Mouse (Mus musculus) liver, embryonic 12.5 days (tissue): Measurements from ENCODE around the gene Epb41. TPM values are rescaled to one million over a fixed set of nuclear protein-coding genes. Genes with fewer than 3 reads are reported as not detected.

ENCODE experiments used
- ATAC-seq: fragments of 200-750 bp; cut with Nextera tagmentation; 2 replicates; pipeline ENCODE4 v1.8.0; 2017; ENCODE audit warnings: moderate number of reproducible peaks, mild to moderate bottlenecking, moderate library complexity
- H3K27ac ChIP-seq: fragments of 300-500 bp; sonication (generic); 2 replicates; pipeline ENCODE4 v1.5.1; 2016; ENCODE audit warnings: mild to moderate bottlenecking
- H3K27me3 ChIP-seq: fragments of 300-500 bp; sonication (generic); replicated peaks from 2 replicates; pipeline ENCODE4 v1.6.1; 2016; ENCODE audit warnings: mild to moderate bottlenecking, moderate library complexity
- H3K36me3 ChIP-seq: fragments of 300-500 bp; sonication (generic); 2 replicates; pipeline ENCODE4 v1.6.1; 2016; ENCODE audit warnings: mild to moderate bottlenecking, moderate library complexity
- H3K4me1 ChIP-seq: fragments of 300-500 bp; sonication (generic); 2 replicates; pipeline ENCODE4 v1.6.1; 2016
- H3K4me2 ChIP-seq: fragments of 300-500 bp; sonication (generic); 2 replicates; pipeline ENCODE4 v1.6.1; 2016; ENCODE audit warnings: mild to moderate bottlenecking, moderate library complexity
- H3K4me3 ChIP-seq: fragments of 300-500 bp; sonication (generic); 2 replicates; pipeline ENCODE4 v1.5.1; 2016; ENCODE audit warnings: mild to moderate bottlenecking, moderate library complexity
- H3K9ac ChIP-seq: fragments of 300-500 bp; sonication (generic); 2 replicates; pipeline ENCODE4 v1.6.1; 2016; ENCODE audit warnings: mild to moderate bottlenecking, moderate library complexity
- H3K9me3 ChIP-seq: fragments of 300-500 bp; sonication (generic); replicated peaks from 2 replicates; pipeline ENCODE4 v1.6.1; 2016; ENCODE audit warnings: mild to moderate bottlenecking, moderate library complexity
- WGBS: fragments of 180-500 bp; shearing (Covaris S2); methylation state at CpG from one replicate; pipeline ENCODE4 v1.1.7; 2016; ENCODE audit not compliant: insufficient replicate concordance; 5-methylcytosine and 5-hydroxymethylcytosine counted together
- polyA plus RNA-seq: library from polyadenylated mRNA; unstranded; fragments of >200 nt; fragmentation: Nextera tagmentation; extraction: Ambion mirVana; gene quantifications from 2 replicates; pipeline ENCODE4 v1.2.1, GENCODE M21; 2016

The Epb41 gene
- polyA plus RNA-seq, 1 experiment from 2014 or later, result 177 TPM

GRCm38 (mm10) chr4:132093136-132093535, 18.0 kb upstream of the Epb41 start:
- H3K27me3 ChIP-seq, result 0 out of 2 replicates have a peak, but pooled peaks cover 23% of the 10 kb centered on the region
- WGBS, result 68% methylated on average over 6 of the region's 6 CpGs
- no peak overlapping the region for H3K4me3 ChIP-seq
- no peaks in the 10 kb centered on the region for H3K9me3 ChIP-seq
- ATAC-seq, result no peak
- H3K4me1 ChIP-seq, result peaks cover 4% of the 10 kb centered on the region
- no peak overlapping the region for H3K4me2 ChIP-seq
- H3K27ac ChIP-seq, result no peak overlapping the region
- H3K9ac ChIP-seq, result no peak overlapping the region
- no peaks in the 10 kb centered on the region for H3K36me3 ChIP-seq

GRCm38 (mm10) chr4:132088921-132089320, 13.8 kb upstream of the Epb41 start:
- ATAC-seq, result no peak
- H3K27ac ChIP-seq, result no peak overlapping the region
- H3K4me1 ChIP-seq, result peaks cover 4% of the 10 kb centered on the region; the same call in 1 of the 2 replicates
- no peak overlapping the region for H3K4me3 ChIP-seq
- WGBS, result 19% methylated on average over 7 of the region's 7 CpGs
- H3K36me3 ChIP-seq, result no peaks in the 10 kb centered on the region
- H3K27me3 ChIP-seq, result 0 out of 2 replicates have a peak, but pooled peaks cover 9% of the 10 kb centered on the region
- H3K9me3 ChIP-seq, result 0 out of 2 replicates have a peak, but pooled peaks cover 4% of the 10 kb centered on the region
- no peak overlapping the region for H3K9ac ChIP-seq
- H3K4me2 ChIP-seq, result no peak overlapping the region

GRCm38 (mm10) chr4:132085114-132085513, 10.0 kb upstream of the Epb41 start:
- no peak overlapping the region for H3K27ac ChIP-seq
- 46% methylated on average over 7 of the region's 7 CpGs for WGBS
- H3K4me1 ChIP-seq, result peaks cover 1% of the 10 kb centered on the region; the same call in 1 of the 2 replicates
- H3K4me3 ChIP-seq, result no peak overlapping the region
- no peaks in the 10 kb centered on the region for H3K27me3 ChIP-seq
- H3K4me2 ChIP-seq, result no peak overlapping the region
- H3K9ac ChIP-seq, result no peak overlapping the region
- H3K36me3 ChIP-seq, result no peaks in the 10 kb centered on the region
- H3K9me3 ChIP-seq, result 0 out of 2 replicates have a peak, but pooled peaks cover 4% of the 10 kb centered on the region
- no peak for ATAC-seq

- WGBS, result 53% methylated on average over 4 of the region's 4 CpGs
- Histone ChIP-seq H3K36me3 (no peaks in the 10 kb centered on the region), H3K9me3 (no peaks in the 10 kb centered on the region), H3K4me2 (no peak overlapping the region), H3K27me3 (no peaks in the 10 kb centered on the region), H3K27ac (no peak overlapping the region), H3K9ac (no peak overlapping the region), H3K4me3 (no peak overlapping the region), H3K4me1 (peaks cover 42% of the 10 kb centered on the region)
- no peak for ATAC-seq
These were observed 5.4 kb upstream of the Epb41 start for GRCm38 (mm10) chr4:132080492-132080983.

GRCm38 (mm10) chr4:132079555-132080275, 4.6 kb upstream of the Epb41 start:
- H3K4me1 ChIP-seq, result peaks cover 45% of the 10 kb centered on the region
- 16% methylated on average over 19 of the region's 19 CpGs for WGBS
- H3K36me3 ChIP-seq, result no peaks in the 10 kb centered on the region
- peak overlapping the region; percentile 93 for H3K4me2 ChIP-seq
- H3K4me3 ChIP-seq, result no peak overlapping the region
- H3K27me3 ChIP-seq, result no peaks in the 10 kb centered on the region
- no peaks in the 10 kb centered on the region for H3K9me3 ChIP-seq
- peak overlapping the region; percentile 100 for H3K27ac ChIP-seq
- peak overlapping the region; percentile 70 for H3K9ac ChIP-seq
- no peak for ATAC-seq

GRCm38 (mm10) chr4:132078296-132078714, 3.2 kb upstream of the Epb41 start:
- Histone ChIP-seq H3K36me3 (peaks cover under 1% of the 10 kb centered on the region), H3K27me3 (no peaks in the 10 kb centered on the region), H3K9ac (peak overlapping the region; percentile 70), H3K9me3 (no peaks in the 10 kb centered on the region), H3K4me3 (0 out of 2 replicates have a peak overlapping the region, but pooled peaks have one; percentile 18), H3K27ac (peak overlapping the region; percentile 100), H3K4me1 (peaks cover 53% of the 10 kb centered on the region), H3K4me2 (peak overlapping the region; percentile 93)
- 13% methylated on average over 7 of the region's 7 CpGs for WGBS
- ATAC-seq, result no peak

GRCm38 (mm10) chr4:132077445-132077844, 2.3 kb upstream of the Epb41 start:
- peak overlapping the region; percentile 89 for H3K4me3 ChIP-seq
- H3K27me3 ChIP-seq, result no peaks in the 10 kb centered on the region
- H3K27ac ChIP-seq, result peak overlapping the region; percentile 100
- peaks cover 9% of the 10 kb centered on the region for H3K36me3 ChIP-seq
- H3K4me2 ChIP-seq, result peak overlapping the region; percentile 93
- 7% methylated on average over 7 of the region's 7 CpGs for WGBS
- H3K9ac ChIP-seq, result peak overlapping the region; percentile 86
- H3K4me1 ChIP-seq, result peaks cover 61% of the 10 kb centered on the region
- ATAC-seq, result peak; percentile 70
- no peaks in the 10 kb centered on the region for H3K9me3 ChIP-seq

- H3K9ac ChIP-seq, result peak overlapping the region; percentile 86
- H3K27me3 ChIP-seq, result no peaks in the 10 kb centered on the region
- ATAC-seq, result peak; percentile 67
- H3K4me1 ChIP-seq, result peaks cover 68% of the 10 kb centered on the region
- no peaks in the 10 kb centered on the region for H3K9me3 ChIP-seq
- 7% methylated on average over 20 of the region's 20 CpGs for WGBS
- H3K4me2 ChIP-seq, result peak overlapping the region; percentile 93
- peak overlapping the region; percentile 100 for H3K27ac ChIP-seq
- H3K4me3 ChIP-seq, result peak overlapping the region; percentile 89
- peaks cover 16% of the 10 kb centered on the region for H3K36me3 ChIP-seq
These were observed 1.6 kb upstream of the Epb41 start for GRCm38 (mm10) chr4:132076480-132077405.

GRCm38 (mm10) chr4:132075796-132076195, 675 bp upstream of the Epb41 start:
- Histone ChIP-seq H3K27me3 (no peaks in the 10 kb centered on the region), H3K36me3 (peaks cover 26% of the 10 kb centered on the region), H3K4me1 (peaks cover 78% of the 10 kb centered on the region), H3K9ac (peak overlapping the region; percentile 86), H3K27ac (peak overlapping the region; percentile 100), H3K4me2 (peak overlapping the region; percentile 93), H3K9me3 (no peaks in the 10 kb centered on the region), H3K4me3 (peak overlapping the region; percentile 89)
- WGBS, result 35% methylated on average over 1 of the region's 1 CpGs
- no peak for ATAC-seq

GRCm38 (mm10) chr4:132074077-132074932, 816 bp downstream of the Epb41 start, which contains the start of gene Gm10300:
TSS of gene Gm10300 (plus strand) at chr4:132074697.
- H3K9me3 ChIP-seq, result no peaks in the 10 kb centered on the region
- peaks cover 85% of the 10 kb centered on the region for H3K4me1 ChIP-seq
- no peaks in the 10 kb centered on the region for H3K27me3 ChIP-seq
- peak within 1 kb of the TSS; percentile 93 for H3K4me2 ChIP-seq
- ATAC-seq, result peak; percentile 8; the same call in 1 of the 2 replicates
- H3K4me3 ChIP-seq, result peak within 1 kb of the TSS; percentile 89
- H3K9ac ChIP-seq, result peak within 1 kb of the TSS; percentile 96
- H3K36me3 ChIP-seq, result peaks cover 41% of the 10 kb centered on the region
- WGBS, result 0% methylated on average over 42 of the region's 42 CpGs
- H3K27ac ChIP-seq, result peak within 1 kb of the TSS; percentile 100

- 68% methylated on average over 6 of the region's 6 CpGs for WGBS
- peak overlapping the region; percentile 93 for H3K4me2 ChIP-seq
These were observed 2.2 kb downstream of the Epb41 start for GRCm38 (mm10) chr4:132072946-132073345.

More at GRCm38 (mm10) chr4:132072946-132073345, 2.2 kb downstream of the Epb41 start:
- Histone ChIP-seq H3K27ac (peak overlapping the region; percentile 94), H3K27me3 (no peaks in the 10 kb centered on the region), H3K9ac (peak overlapping the region; percentile 96), H3K4me1 (peaks cover 85% of the 10 kb centered on the region), H3K4me3 (peak overlapping the region; percentile 89), H3K9me3 (no peaks in the 10 kb centered on the region), H3K36me3 (peaks cover 54% of the 10 kb centered on the region)
- no peak for ATAC-seq
